9 mouse cellular contexts compared by ENCODE assay signal in genomic region chr11:53308884-53309310, GRCm38 (mm10). TPM values are rescaled to one million over a fixed set of nuclear protein-coding genes. Genes with fewer than 3 reads are reported as not detected.
DNase-seq lines count a peak whose midpoint lies in the region; ATAC-seq and TF ChIP-seq lines count a peak whose summit lies in the region.
"Had no signal": no experiment of that assay in that cellular context is flagged by ENCODE, and none has a peak within 500 bp of the region (broad histone marks: within the 10 kb centered on the region; RNA-seq: fewer than 3 reads in every experiment).

No protein-coding gene starts in this region.

- peak; percentile 99 for DNase-seq in adipocyte (ENCODE audit: low spot score)
- DNase-seq in embryonic facial prominence, embryonic 11.5 days (ENCODE audit: low spot score), result peak; percentile 31
- DNase-seq in heart, postnatal 0 days (ENCODE audit: low spot score), result peak; percentile 98
- peak; percentile 71 to 86 for DNase-seq in lung, adult 18-20 months
- DNase-seq in urinary bladder, postnatal 36 days (ENCODE audit: low spot score in 2 of 2), result peak; percentile 38 to 82
- no peak for DNase-seq in midbrain, embryonic 14.5 days
- DNase-seq in right cerebral cortex, adult 18-20 months, result no peak

- no peak overlapping the region for H3K4me2 ChIP-seq in embryonic facial prominence, embryonic 11.5 days (ENCODE audit: low read depth, low read length)
- H3K4me2 ChIP-seq in heart, postnatal 0 days (ENCODE audit: low read depth, low read length), result no peak overlapping the region
- no peak overlapping the region for H3K4me2 ChIP-seq in midbrain, embryonic 14.5 days (ENCODE audit: low read length)

- TF ChIP-seq EP300 in heart, postnatal 0 days (IDR thresholded peaks at IDR 0.05; ENCODE audit: low read depth), result peak; percentile 58; the same call in 1 of the 2 replicates

- no peaks in the 10 kb centered on the region for H3K36me3 ChIP-seq in embryonic facial prominence, embryonic 11.5 days (replicated peaks; ENCODE audit: control insufficient read depth, insufficient read depth, low read depth, low read length)
- no peaks in the 10 kb centered on the region for H3K36me3 ChIP-seq in heart, postnatal 0 days (replicated peaks; ENCODE audit: control insufficient read depth, insufficient read depth, low read length)
- H3K36me3 ChIP-seq in midbrain, embryonic 14.5 days (ENCODE audit: control insufficient read depth, insufficient read depth, low read length), result no peaks in the 10 kb centered on the region

- H3K4me3 ChIP-seq in embryonic facial prominence, embryonic 11.5 days (ENCODE audit: low read depth, low read length), result no peak overlapping the region
- no peak overlapping the region for H3K4me3 ChIP-seq in heart, postnatal 0 days (ENCODE audit: low read depth, low read length)
- H3K4me3 ChIP-seq in midbrain, embryonic 14.5 days (replicated peaks; ENCODE audit: low read depth, low read length), result no peak overlapping the region
- H3K4me3 ChIP-seq: erythroblast, embryonic 14.5 days had no signal

- no peaks in the 10 kb centered on the region for H3K4me1 ChIP-seq in embryonic facial prominence, embryonic 11.5 days (ENCODE audit: control insufficient read depth, insufficient read depth, low read length)
- H3K4me1 ChIP-seq in heart, postnatal 0 days (ENCODE audit: control insufficient read depth, insufficient read depth), result peaks cover 25% of the 10 kb centered on the region
- H3K4me1 ChIP-seq in midbrain, embryonic 14.5 days (ENCODE audit: control insufficient read depth, insufficient read depth, low read length), result no peaks in the 10 kb centered on the region

- no peak for ATAC-seq in embryonic facial prominence, embryonic 11.5 days (replicated peaks; ENCODE audit: insufficient number of reproducible peaks, low FRiP score, low TSS enrichment, low read depth)
- peak; percentile 89 for ATAC-seq in heart, postnatal 0 days (ENCODE audit: insufficient read depth, low read depth)
- no peak for ATAC-seq in frontal cortex, adult (ENCODE audit: low TSS enrichment)
- ATAC-seq in midbrain, embryonic 14.5 days (ENCODE audit: low FRiP score, low TSS enrichment), result no peak

- no peak overlapping the region for H3K27ac ChIP-seq in embryonic facial prominence, embryonic 11.5 days (replicated peaks; ENCODE audit: low read depth, low read length)
- peak overlapping the region; percentile 98 for H3K27ac ChIP-seq in heart, postnatal 0 days (ENCODE audit: low read depth)
- no peak overlapping the region for H3K27ac ChIP-seq in midbrain, embryonic 14.5 days (replicated peaks; ENCODE audit: low read depth, low read length)

- H3K27me3 ChIP-seq in embryonic facial prominence, embryonic 11.5 days (ENCODE audit: control insufficient read depth, insufficient read depth, low read length), result no peaks in the 10 kb centered on the region
- no peaks in the 10 kb centered on the region for H3K27me3 ChIP-seq in heart, postnatal 0 days (ENCODE audit: control insufficient read depth, insufficient read depth, low read length)
- no peaks in the 10 kb centered on the region for H3K27me3 ChIP-seq in midbrain, embryonic 14.5 days (ENCODE audit: control insufficient read depth, insufficient read depth, low read length)

- TF ChIP-seq CTCF in heart, postnatal 0 days (IDR thresholded peaks at IDR 0.05; ENCODE audit: low read depth), result no peak

- no peaks in the 10 kb centered on the region for H3K9me3 ChIP-seq in embryonic facial prominence, embryonic 11.5 days (replicated peaks; ENCODE audit: control insufficient read depth, low read length)
- no peaks in the 10 kb centered on the region for H3K9me3 ChIP-seq in heart, postnatal 0 days (replicated peaks; ENCODE audit: control insufficient read depth, low read length)
- H3K9me3 ChIP-seq in midbrain, embryonic 14.5 days (ENCODE audit: control insufficient read depth, low read length), result no peaks in the 10 kb centered on the region

- 45% methylated on average over 2 of the region's 2 CpGs for WGBS in embryonic facial prominence, embryonic 11.5 days
- 5% methylated on average over 2 of the region's 2 CpGs for WGBS in heart, postnatal 0 days
- WGBS in midbrain, embryonic 14.5 days, result 81% methylated on average over 2 of the region's 2 CpGs

- no peak overlapping the region for H3K9ac ChIP-seq in embryonic facial prominence, embryonic 11.5 days (replicated peaks; ENCODE audit: low read length)
- H3K9ac ChIP-seq in heart, postnatal 0 days (replicated peaks; ENCODE audit: low read depth, low read length), result 0 out of 2 replicates have a peak overlapping the region, but pooled peaks have one; percentile 36
- H3K9ac ChIP-seq in midbrain, embryonic 14.5 days (replicated peaks; ENCODE audit: low read length), result no peak overlapping the region

RNA-seq across cellular contexts. Expression of gene Hspa4, which starts 8.6 kb away (rescaled TPM):
- polyA plus RNA-seq in embryonic facial prominence, embryonic 11.5 days (2014; fragmentation: Nextera tagmentation; extraction: Ambion mirVana), result 123 and 148 TPM in 2 replicates
- 54.0 and 64.3 TPM in 2 replicates for total RNA-seq in heart, postnatal 0 days (2014; rRNA removed; ENCODE audit: low replicate concordance)
- polyA plus RNA-seq in heart, postnatal 0 days (2015; fragmentation: Nextera tagmentation; extraction: Ambion mirVana), result 59.0 and 75.6 TPM in 2 replicates
- polyA plus RNA-seq in midbrain, embryonic 14.5 days (2014; fragmentation: Nextera tagmentation; extraction: Ambion mirVana), result 42.2 and 57.4 TPM in 2 replicates

RNA-seq across cellular contexts. Expression of gene Zcchc10, which starts 15.6 kb away (rescaled TPM):
- polyA plus RNA-seq in embryonic facial prominence, embryonic 11.5 days (2014; fragmentation: Nextera tagmentation; extraction: Ambion mirVana), result 27.1 and 31.4 TPM in 2 replicates
- 1.2 TPM in 1 of 2 replicates, not detected in the other for total RNA-seq in heart, postnatal 0 days (2014; rRNA removed; ENCODE audit: low replicate concordance)
- polyA plus RNA-seq in heart, postnatal 0 days (2015; fragmentation: Nextera tagmentation; extraction: Ambion mirVana), result 15.3 and 15.4 TPM in 2 replicates
- polyA plus RNA-seq in midbrain, embryonic 14.5 days (2014; fragmentation: Nextera tagmentation; extraction: Ambion mirVana), result 15.1 and 20.3 TPM in 2 replicates

RNA-seq across cellular contexts. Expression of gene Aff4, which starts 41.7 kb away (rescaled TPM):
- 37.5 and 38.5 TPM in 2 replicates for polyA plus RNA-seq in embryonic facial prominence, embryonic 11.5 days (2014; fragmentation: Nextera tagmentation; extraction: Ambion mirVana)
- 59.6 and 70.1 TPM in 2 replicates for total RNA-seq in heart, postnatal 0 days (2014; rRNA removed; ENCODE audit: low replicate concordance)
- polyA plus RNA-seq in heart, postnatal 0 days (2015; fragmentation: Nextera tagmentation; extraction: Ambion mirVana), result 27.6 and 36.0 TPM in 2 replicates
- 105 and 107 TPM in 2 replicates for polyA plus RNA-seq in midbrain, embryonic 14.5 days (2014; fragmentation: Nextera tagmentation; extraction: Ambion mirVana)

Comparison
In these comparisons a context has a peak if more than half of its experiments do, and no peak if none do; other contexts are left out.
1. DNase-seq: peak in adipocyte (single experiment), embryonic facial prominence, embryonic 11.5 days (single experiment), heart, postnatal 0 days (single experiment), lung, adult 18-20 months (2 of 2) and urinary bladder, postnatal 36 days (2 of 2); none in midbrain, embryonic 14.5 days (single experiment) and right cerebral cortex, adult 18-20 months (single experiment).